Mouse (Mus musculus) heart, embryonic 16.5 days (tissue): ENCODE measurements around the gene Rnf144b. TPM values are rescaled to one million over a fixed set of nuclear protein-coding genes. Genes with fewer than 3 reads are reported as not detected.

Experiments
- ATAC-seq: fragments of 200-750 bp; cut with Nextera tagmentation; replicated peaks from 2 replicates; pipeline ENCODE4 v1.8.0; 2017; ENCODE audit warnings: moderate number of reproducible peaks; ENCODE audit not compliant: insufficient read depth, low FRiP score; ENCODE audit errors: extremely low read depth
- H3K27ac ChIP-seq: fragments of 300-500 bp; sonication (generic); 2 replicates; pipeline ENCODE4 v1.5.1; 2014; ENCODE audit warnings: mild to moderate bottlenecking, low read length, control low read depth, moderate library complexity
- H3K27me3 ChIP-seq: fragments of 300-500 bp; sonication (generic); 2 replicates; pipeline ENCODE4 v1.6.1; 2014; ENCODE audit warnings: low read length, mixed read lengths; ENCODE audit not compliant: control insufficient read depth, insufficient read depth
- H3K36me3 ChIP-seq: fragments of 300-500 bp; sonication (generic); 2 replicates; pipeline ENCODE4 v1.6.1; 2014; ENCODE audit not compliant: control insufficient read depth, insufficient read depth
- H3K4me1 ChIP-seq: fragments of 300-500 bp; sonication (generic); 2 replicates; pipeline ENCODE4 v1.6.1; 2014; ENCODE audit warnings: low read length, mixed read lengths; ENCODE audit not compliant: control insufficient read depth, insufficient read depth
- H3K4me2 ChIP-seq: fragments of 300-500 bp; sonication (generic); 2 replicates; pipeline ENCODE4 v1.6.1; 2014; ENCODE audit warnings: low read depth, mild to moderate bottlenecking, control low read depth, low read length
- H3K4me3 ChIP-seq: fragments of 300-500 bp; sonication (generic); 2 replicates; pipeline ENCODE4 v1.5.1; 2014; ENCODE audit warnings: mild to moderate bottlenecking, control low read depth, low read length
- H3K9ac ChIP-seq: fragments of 300-500 bp; sonication (generic); 2 replicates; pipeline ENCODE4 v1.6.1; 2014; ENCODE audit warnings: low read length, control low read depth
- H3K9me3 ChIP-seq: fragments of 300-500 bp; sonication (generic); replicated peaks from 2 replicates; pipeline ENCODE4 v1.6.1; 2016; ENCODE audit warnings: low read length; ENCODE audit not compliant: control insufficient read depth
- WGBS: fragments of 180-500 bp; shearing (Covaris S2); extraction: QIAGEN DNeasy Blood & Tissue Kit; methylation state at CpG from one replicate; pipeline ENCODE4 v1.1.7; 2014; 5-methylcytosine and 5-hydroxymethylcytosine counted together
- polyA plus RNA-seq: library from polyadenylated mRNA; unstranded; fragments of >200 nt; fragmentation: Nextera tagmentation; extraction: Ambion mirVana; gene quantifications from 2 replicates; pipeline ENCODE4 v1.2.1, GENCODE M21; 2015

Rnf144b gene
- polyA plus RNA-seq, 1 experiment from 2014 or later, result 1.5 TPM

GRCm38 (mm10) chr13:47099265-47099664 lies 23.2 kb upstream of the Rnf144b start:
- Histone ChIP-seq H3K36me3 (peaks cover 24% of the 10 kb centered on the region), H3K27ac (no peak overlapping the region), H3K4me3 (no peak overlapping the region), H3K9ac (no peak overlapping the region), H3K4me2 (no peak overlapping the region), H3K9me3 (no peaks in the 10 kb centered on the region), H3K27me3 (no peaks in the 10 kb centered on the region), H3K4me1 (peaks cover 19% of the 10 kb centered on the region)
- no peak for ATAC-seq
- WGBS, result 73% methylated on average over 7 of the region's 7 CpGs

GRCm38 (mm10) chr13:47100587-47100986 lies 21.9 kb upstream of the Rnf144b start:
- WGBS, result 85% methylated on average over 2 of the region's 2 CpGs
- ATAC-seq, result no peak
- no peaks in the 10 kb centered on the region for H3K9me3 ChIP-seq
- H3K4me3 ChIP-seq, result no peak overlapping the region
- peaks cover 16% of the 10 kb centered on the region for H3K4me1 ChIP-seq
- no peak overlapping the region for H3K4me2 ChIP-seq
- no peak overlapping the region for H3K9ac ChIP-seq
- H3K27ac ChIP-seq, result no peak overlapping the region
- H3K36me3 ChIP-seq, result peaks cover 19% of the 10 kb centered on the region
- no peaks in the 10 kb centered on the region for H3K27me3 ChIP-seq

- peaks cover 20% of the 10 kb centered on the region for H3K4me1 ChIP-seq
- ATAC-seq, result no peak
- WGBS, result 23% methylated on average over 2 of the region's 2 CpGs
- H3K27ac ChIP-seq, result no peak overlapping the region
- peak overlapping the region; percentile 67 for H3K4me2 ChIP-seq
- peak overlapping the region; percentile 96 for H3K9ac ChIP-seq
- peaks cover 8% of the 10 kb centered on the region for H3K36me3 ChIP-seq
- no peaks in the 10 kb centered on the region for H3K27me3 ChIP-seq
- H3K4me3 ChIP-seq, result peak overlapping the region; percentile 96
- no peaks in the 10 kb centered on the region for H3K9me3 ChIP-seq
Measured at GRCm38 (mm10) chr13:47104146-47104545, 18.3 kb upstream of the Rnf144b start.

- Histone ChIP-seq H3K9me3 (no peaks in the 10 kb centered on the region), H3K27me3 (no peaks in the 10 kb centered on the region), H3K9ac (peak overlapping the region; percentile 96), H3K4me2 (peak overlapping the region; percentile 67), H3K4me3 (peak overlapping the region; percentile 96), H3K27ac (peak overlapping the region; percentile 100), H3K36me3 (peaks cover 4% of the 10 kb centered on the region; the same call in 1 of the 2 replicates), H3K4me1 (peaks cover 22% of the 10 kb centered on the region)
- no peak for ATAC-seq
- under 1% methylated on average over 25 of the region's 25 CpGs for WGBS
Measured at GRCm38 (mm10) chr13:47104856-47105541, 17.5 kb upstream of the Rnf144b start.

- no peaks in the 10 kb centered on the region for H3K27me3 ChIP-seq
- H3K36me3 ChIP-seq, result no peaks in the 10 kb centered on the region
- peak within 1 kb of the TSS; percentile 96 for H3K9ac ChIP-seq
- H3K4me3 ChIP-seq, result peak within 1 kb of the TSS; percentile 96
- peak within 1 kb of the TSS; percentile 69 for H3K4me2 ChIP-seq
- H3K27ac ChIP-seq, result peak within 1 kb of the TSS; percentile 100
- under 1% methylated on average over 129 of the region's 129 CpGs for WGBS
- H3K4me1 ChIP-seq, result peaks cover 31% of the 10 kb centered on the region
- no peaks in the 10 kb centered on the region for H3K9me3 ChIP-seq
- peak; percentile 90 for ATAC-seq
Measured at GRCm38 (mm10) chr13:47105711-47106579, 16.5 kb upstream of the Rnf144b start, which contains the start of gene Dek. Dek (minus strand) TSS chr13:47106201.

- ATAC-seq, result peak; percentile 4; the same call in 1 of the 2 replicates
- Histone ChIP-seq H3K9ac (peak overlapping the region; percentile 96), H3K27me3 (no peaks in the 10 kb centered on the region), H3K9me3 (no peaks in the 10 kb centered on the region), H3K4me3 (peak overlapping the region; percentile 96), H3K36me3 (no peaks in the 10 kb centered on the region), H3K4me1 (peaks cover 35% of the 10 kb centered on the region), H3K4me2 (peak overlapping the region; percentile 69), H3K27ac (peak overlapping the region; percentile 100)
- 0% methylated on average over 20 of the region's 20 CpGs for WGBS
Measured at GRCm38 (mm10) chr13:47106580-47106888, 15.9 kb upstream of the Rnf144b start.

- Histone ChIP-seq H3K27me3 (no peaks in the 10 kb centered on the region), H3K36me3 (no peaks in the 10 kb centered on the region), H3K4me3 (no peak overlapping the region), H3K4me2 (no peak overlapping the region), H3K27ac (no peak overlapping the region), H3K4me1 (peaks cover 40% of the 10 kb centered on the region), H3K9me3 (no peaks in the 10 kb centered on the region), H3K9ac (no peak overlapping the region)
- no peak for ATAC-seq
- WGBS, result 66% methylated on average over 2 of the region's 2 CpGs
Measured at GRCm38 (mm10) chr13:47109239-47109638, 13.2 kb upstream of the Rnf144b start.

GRCm38 (mm10) chr13:47111185-47111584 lies 11.3 kb upstream of the Rnf144b start:
- Histone ChIP-seq H3K36me3 (no peaks in the 10 kb centered on the region), H3K9me3 (no peaks in the 10 kb centered on the region), H3K27ac (no peak overlapping the region), H3K4me3 (no peak overlapping the region), H3K9ac (no peak overlapping the region), H3K4me2 (no peak overlapping the region), H3K4me1 (peaks cover 38% of the 10 kb centered on the region), H3K27me3 (no peaks in the 10 kb centered on the region)
- ATAC-seq, result no peak
- WGBS, result 72% methylated on average over 3 of the region's 3 CpGs

GRCm38 (mm10) chr13:47112056-47112455 lies 10.4 kb upstream of the Rnf144b start:
- no peaks in the 10 kb centered on the region for H3K9me3 ChIP-seq
- H3K36me3 ChIP-seq, result no peaks in the 10 kb centered on the region
- peaks cover 36% of the 10 kb centered on the region for H3K4me1 ChIP-seq
- 87% methylated on average over 3 of the region's 3 CpGs for WGBS
- no peak for ATAC-seq
- H3K4me2 ChIP-seq, result no peak overlapping the region
- H3K27ac ChIP-seq, result no peak overlapping the region
- no peak overlapping the region for H3K9ac ChIP-seq
- H3K27me3 ChIP-seq, result no peaks in the 10 kb centered on the region
- H3K4me3 ChIP-seq, result no peak overlapping the region
